Mouse (Mus musculus) embryonic facial prominence, embryonic 13.5 days (tissue): ENCODE data around the gene Ebpl. TPM values are rescaled to one million over a fixed set of nuclear protein-coding genes. Genes with fewer than 3 reads are reported as not detected.

Experiments
- ATAC-seq: fragments of 200-750 bp; cut with Nextera tagmentation; 2 replicates; pipeline ENCODE4 v1.8.0; 2017; ENCODE audit warnings: low read depth; ENCODE audit not compliant: insufficient number of reproducible peaks, insufficient read depth, low FRiP score, low TSS enrichment
- H3K27ac ChIP-seq: fragments of 300-500 bp; sonication (generic); 2 replicates; pipeline ENCODE4 v1.5.1; 2015; ENCODE audit warnings: moderate library complexity, mild to moderate bottlenecking, inconsistent platforms
- H3K27me3 ChIP-seq: fragments of 300-500 bp; sonication (generic); 2 replicates; pipeline ENCODE4 v1.6.1; 2015; ENCODE audit warnings: mild to moderate bottlenecking, inconsistent platforms
- H3K36me3 ChIP-seq: fragments of 300-500 bp; sonication (generic); 2 replicates; pipeline ENCODE4 v1.6.1; 2015; ENCODE audit warnings: mild to moderate bottlenecking, inconsistent platforms
- H3K4me1 ChIP-seq: fragments of 300-500 bp; sonication (generic); 2 replicates; pipeline ENCODE4 v1.6.1; 2015; ENCODE audit warnings: inconsistent platforms
- H3K4me2 ChIP-seq: fragments of 300-500 bp; sonication (generic); 2 replicates; pipeline ENCODE4 v1.6.1; 2015; ENCODE audit warnings: moderate library complexity, mild to moderate bottlenecking, inconsistent platforms
- H3K4me3 ChIP-seq: fragments of 300-500 bp; sonication (generic); 2 replicates; pipeline ENCODE4 v1.5.1; 2015; ENCODE audit warnings: mild to moderate bottlenecking, inconsistent platforms
- H3K9ac ChIP-seq: fragments of 300-500 bp; sonication (generic); 2 replicates; pipeline ENCODE4 v1.6.1; 2015; ENCODE audit warnings: mild to moderate bottlenecking, inconsistent platforms
- H3K9me3 ChIP-seq: fragments of 300-500 bp; sonication (generic); 2 replicates; pipeline ENCODE4 v1.6.1; 2016; ENCODE audit warnings: inconsistent platforms
- WGBS: fragments of 180-500 bp; shearing (Covaris S2); methylation state at CpG from one replicate; pipeline ENCODE4 v1.1.7; 2015; ENCODE audit warnings: mixed read lengths; 5-methylcytosine and 5-hydroxymethylcytosine counted together
- polyA plus RNA-seq: library from polyadenylated mRNA; unstranded; fragments of >200 nt; fragmentation: Nextera tagmentation; extraction: Ambion mirVana; gene quantifications from 2 replicates; pipeline ENCODE4 v1.2.1, GENCODE M21; 2015

Ebpl gene
- polyA plus RNA-seq, 1 experiment from 2014 or later = 16.0 TPM

GRCm38 (mm10) chr14:61293884-61294737 lies 66.1 kb downstream of the Ebpl start:
- Histone ChIP-seq H3K4me2 (peak overlapping the region; percentile 27), H3K36me3 (no peaks in the 10 kb centered on the region), H3K27me3 (no peaks in the 10 kb centered on the region), H3K4me3 (no peak overlapping the region), H3K9ac (no peak overlapping the region), H3K4me1 (0 out of 2 replicates have a peak, but pooled peaks cover 5% of the 10 kb centered on the region), H3K9me3 (no peaks in the 10 kb centered on the region), H3K27ac (no peak overlapping the region)
- ATAC-seq = no peak
- 45% methylated on average over 16 of the region's 16 CpGs for WGBS

GRCm38 (mm10) chr14:61290664-61291063 lies 69.6 kb downstream of the Ebpl start:
- 58% methylated on average over 3 of the region's 3 CpGs for WGBS

GRCm38 (mm10) chr14:61288606-61289286 lies 71.5 kb downstream of the Ebpl start:
- H3K4me3 ChIP-seq = no peak overlapping the region
- no peak for ATAC-seq
- no peaks in the 10 kb centered on the region for H3K4me1 ChIP-seq
- no peak overlapping the region for H3K9ac ChIP-seq
- no peaks in the 10 kb centered on the region for H3K36me3 ChIP-seq
- no peak overlapping the region for H3K4me2 ChIP-seq
- no peaks in the 10 kb centered on the region for H3K9me3 ChIP-seq
- 73% methylated on average over 19 of the region's 19 CpGs for WGBS
- H3K27me3 ChIP-seq = no peaks in the 10 kb centered on the region
- H3K27ac ChIP-seq = no peak overlapping the region

More at GRCm38 (mm10) chr14:61290664-61291063, 69.6 kb downstream of the Ebpl start:
- Histone ChIP-seq H3K4me1 (no peaks in the 10 kb centered on the region), H3K9ac (no peak overlapping the region), H3K4me3 (no peak overlapping the region), H3K27me3 (no peaks in the 10 kb centered on the region), H3K27ac (no peak overlapping the region), H3K9me3 (no peaks in the 10 kb centered on the region), H3K36me3 (no peaks in the 10 kb centered on the region), H3K4me2 (no peak overlapping the region)
- no peak for ATAC-seq

Other genes starting within 250 kb of the Ebpl start
- 2.8 and 3.0 TPM in 2 replicates for gene Sacs, start 222.0 kb downstream of the Ebpl start, polyA plus RNA-seq
- gene Sgcg, start 101.9 kb downstream of the Ebpl start, polyA plus RNA-seq = 0.98 and 1.3 TPM in 2 replicates
- gene Arl11, start 50.7 kb downstream of the Ebpl start, polyA plus RNA-seq = 0.65 and 0.69 TPM in 2 replicates
- 52.7 and 55.0 TPM in 2 replicates for gene Kpna3, start 79.4 kb upstream of the Ebpl start, polyA plus RNA-seq
- gene Spryd7, start 196.4 kb upstream of the Ebpl start, polyA plus RNA-seq = 16.1 and 18.0 TPM in 2 replicates
- 21.6 and 26.0 TPM in 2 replicates for gene Trim13, start 237.8 kb upstream of the Ebpl start, polyA plus RNA-seq
- 0.77 and 0.83 TPM in 2 replicates for gene Kcnrg, start 247.0 kb upstream of the Ebpl start, polyA plus RNA-seq